Mouse (Mus musculus): ENCODE data around the gene Cel.

Cel gene

GRCm38 (mm10) chr2:28563303-28563702, at the start of gene Cel:
Cel (minus strand) TSS chr2:28563403.
- DNase-seq (ENCODE audit: low spot score): no peak

GRCm38 (mm10) chr2:28612436-28613063, 49.3 kb upstream of the Cel start:
- DNase-seq (ENCODE audit: low spot score): no peak

GRCm38 (mm10) chr2:28611407-28611787, 48.2 kb upstream of the Cel start:
- DNase-seq (ENCODE audit: low spot score): no peak

- no peak for DNase-seq (ENCODE audit: low spot score)
Observed at GRCm38 (mm10) chr2:28610716-28611406, 47.7 kb upstream of the Cel start.

- DNase-seq (ENCODE audit: low spot score): no peak
Observed at GRCm38 (mm10) chr2:28609851-28610250, 46.6 kb upstream of the Cel start.

GRCm38 (mm10) chr2:28607341-28608165, 44.4 kb upstream of the Cel start:
- no peak for DNase-seq (ENCODE audit: low spot score)

GRCm38 (mm10) chr2:28606601-28607340, 43.6 kb upstream of the Cel start:
- DNase-seq (ENCODE audit: low spot score): no peak

GRCm38 (mm10) chr2:28605789-28606541, 42.8 kb upstream of the Cel start:
- no peak for DNase-seq (ENCODE audit: low spot score)

- DNase-seq (ENCODE audit: low spot score): no peak
Observed at GRCm38 (mm10) chr2:28603542-28603941, 40.3 kb upstream of the Cel start.

- no peak for DNase-seq (ENCODE audit: low spot score)
Observed at GRCm38 (mm10) chr2:28601720-28602590, 38.8 kb upstream of the Cel start.

- no peak for DNase-seq (ENCODE audit: low spot score)
Observed at GRCm38 (mm10) chr2:28599569-28599900, 36.3 kb upstream of the Cel start.

- no peak for DNase-seq (ENCODE audit: low spot score)
Observed at GRCm38 (mm10) chr2:28598692-28599568, 35.7 kb upstream of the Cel start.

- no peak for DNase-seq (ENCODE audit: low spot score)
Observed at GRCm38 (mm10) chr2:28597733-28598547, 34.7 kb upstream of the Cel start.

- no peak for DNase-seq (ENCODE audit: low spot score)
Observed at GRCm38 (mm10) chr2:28596998-28597397, 33.8 kb upstream of the Cel start.

GRCm38 (mm10) chr2:28596021-28596420, 32.8 kb upstream of the Cel start:
- no peak for DNase-seq (ENCODE audit: low spot score)

GRCm38 (mm10) chr2:28592809-28593208, 29.6 kb upstream of the Cel start:
- peak; percentile 54 for DNase-seq (ENCODE audit: low spot score)

GRCm38 (mm10) chr2:28591479-28591878, 28.3 kb upstream of the Cel start:
- DNase-seq (ENCODE audit: low spot score): no peak

- DNase-seq (ENCODE audit: low spot score): no peak
Observed at GRCm38 (mm10) chr2:28588574-28588973, 25.4 kb upstream of the Cel start.

GRCm38 (mm10) chr2:28585730-28586129, 22.5 kb upstream of the Cel start:
- no peak for DNase-seq (ENCODE audit: low spot score)
